Mouse (Mus musculus): ENCODE data around the gene Vmn1r72.
A peak's percentile ranks its signal among the peaks of the same experiment; 100 is the strongest.
"Not testable (repeated sequence)": the region's sequence is repeated elsewhere in the genome, so short reads cannot be mapped to it uniquely, and the experiment has no call there.

Gene Vmn1r72

DNA sequence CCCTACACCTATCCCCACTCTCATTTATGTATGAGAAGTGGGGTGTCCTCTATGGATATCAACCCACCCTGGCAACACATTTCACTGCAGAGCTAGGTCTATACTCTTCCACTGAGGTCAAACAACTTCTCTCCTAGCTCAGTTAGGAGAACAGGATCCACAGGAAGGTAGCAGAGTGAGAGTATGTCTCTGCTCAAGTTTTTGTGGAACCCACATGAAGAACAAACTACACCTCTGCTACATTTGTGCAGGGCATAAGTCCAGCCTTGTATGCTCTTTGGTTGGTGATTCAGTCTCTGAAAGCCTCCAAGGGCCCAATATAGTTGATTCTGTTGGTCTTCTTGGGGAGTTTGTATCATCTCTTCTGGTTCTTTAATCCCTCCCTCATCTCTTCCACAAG lies at the start of gene Vmn1r72:
Gene Vmn1r72 (minus strand): TSS at position 101 of the 400 bp plus-strand sequence.
- DNase-seq (ENCODE audit: low spot score) = not testable (repeated sequence)

DNA sequence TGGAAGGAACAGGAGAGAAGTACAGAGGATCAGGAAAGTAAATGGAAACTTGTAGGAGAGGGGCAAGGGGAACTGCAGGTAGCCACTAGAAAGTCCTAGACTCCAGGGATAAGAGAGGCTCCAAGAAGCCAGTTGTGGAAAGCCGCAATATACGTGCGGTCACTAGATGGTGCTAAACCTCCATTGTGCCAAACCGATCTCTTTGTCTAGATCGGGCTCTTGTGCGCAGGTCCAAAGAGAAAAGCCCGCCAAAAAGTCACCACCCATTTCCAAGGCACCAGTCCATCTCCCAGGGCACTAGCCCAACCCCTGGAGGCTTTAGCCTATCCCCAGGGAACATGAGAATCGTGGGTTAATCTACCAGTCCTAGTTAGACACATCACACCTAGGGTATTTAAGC lies 62.9 kb downstream of the Vmn1r72 start:
- peak; percentile 9 for DNase-seq (ENCODE audit: low spot score)

All from MN1 (cell line).